Mouse (Mus musculus) mature B cell (primary cell): ENCODE data around the gene Pirb.

Experiments used
- in situ Hi-C: fragments of 300-500 bp; cut with MboI; formaldehyde crosslinking; loops from 2 replicates; pipeline ENCODE4 v1.14.3; 2019

Gene Pirb

DNA sequence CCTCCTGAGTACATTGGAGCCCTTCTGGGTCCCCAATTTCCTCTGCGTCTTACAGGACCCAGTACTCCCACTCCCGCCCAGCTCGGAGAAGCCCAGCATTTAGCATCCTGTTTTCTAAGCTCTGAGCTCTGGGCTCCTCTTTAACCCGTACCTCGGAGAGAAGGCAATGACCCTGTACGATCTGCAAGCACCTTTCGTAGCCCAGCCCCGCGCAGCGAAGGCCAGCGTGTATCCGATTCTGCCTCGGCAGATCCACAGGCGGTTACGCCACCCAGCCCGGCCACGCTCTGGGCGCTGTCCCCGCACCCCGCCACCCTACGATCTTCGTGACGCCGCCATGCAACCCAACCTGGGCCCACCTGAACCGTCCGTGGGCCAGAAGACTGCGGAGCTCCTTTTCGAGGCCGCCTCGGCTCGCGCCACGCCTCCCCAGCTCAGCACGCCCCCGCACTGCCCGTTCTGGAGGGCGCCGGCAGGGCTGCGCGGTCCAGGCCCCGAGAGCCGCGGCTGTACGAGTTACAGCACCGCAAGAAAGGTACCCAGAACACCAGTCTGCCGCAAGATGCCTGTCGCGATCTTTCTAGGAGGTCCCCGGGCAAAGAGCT is 27.7 kb downstream of the Pirb start, which contains the start of gene Tsen34:
Gene Tsen34 (plus strand): TSS at position 482 of the 605 bp plus-strand sequence.
- in situ Hi-C loops: no loop called here

DNA sequence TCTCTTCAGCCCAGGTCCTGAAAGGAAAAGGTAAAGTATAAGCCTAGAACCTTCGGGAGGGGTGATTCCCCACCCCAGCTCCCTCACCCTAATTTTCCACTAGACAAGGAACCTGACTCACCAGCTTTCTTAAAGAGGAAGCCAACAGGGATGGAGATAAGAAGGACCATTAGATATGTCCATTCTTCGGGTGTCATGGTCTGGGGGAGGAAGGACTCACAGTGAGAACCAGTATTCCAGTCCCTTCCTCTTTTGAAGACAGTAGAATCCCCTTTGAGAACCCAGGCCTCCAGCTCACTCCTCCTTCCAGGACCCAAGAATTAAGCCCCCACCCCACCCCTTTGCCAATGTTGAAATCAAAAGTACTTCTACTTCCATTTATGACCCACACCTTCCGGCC is 28.3 kb downstream of the Pirb start:
- in situ Hi-C loops: no loop called here

DNA sequence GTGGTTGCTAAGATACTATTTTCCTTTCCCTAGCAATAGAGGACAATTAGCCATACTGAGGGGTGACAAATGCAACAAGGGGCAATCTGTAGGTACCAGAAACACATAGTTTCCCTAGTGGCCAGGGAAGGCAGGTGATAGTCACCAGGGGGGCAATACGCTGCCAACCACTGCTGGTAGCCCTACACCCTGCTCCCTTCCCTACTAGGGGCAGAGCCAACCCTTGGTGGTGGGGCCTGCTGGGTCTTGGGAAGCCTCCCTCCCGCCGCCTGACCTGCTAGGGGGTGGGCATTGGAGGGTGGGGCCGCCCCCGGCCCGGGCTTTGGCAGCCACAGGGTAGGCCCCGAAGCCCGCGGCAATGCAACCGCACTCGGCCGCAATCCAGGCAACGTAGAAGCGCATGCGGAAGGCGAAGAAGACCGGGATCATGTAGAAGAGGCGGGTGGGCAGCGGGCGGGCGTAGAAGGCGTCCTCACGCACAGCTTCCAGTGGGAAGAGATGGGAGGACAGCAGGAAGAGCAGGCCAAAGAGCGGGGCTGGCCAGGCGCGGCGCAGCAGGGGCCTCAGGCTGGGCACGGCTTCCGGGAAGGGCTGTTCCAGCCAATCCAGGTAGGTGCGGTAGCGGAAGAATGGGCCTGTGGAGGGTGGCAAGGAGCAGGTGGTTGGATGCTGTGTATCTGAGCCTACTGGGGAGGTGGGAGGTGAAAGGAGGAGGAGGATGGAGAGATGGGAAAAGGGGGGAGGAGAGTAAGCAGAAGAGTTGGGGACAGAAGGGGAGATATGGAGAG is 34.6 kb downstream of the Pirb start:
- in situ Hi-C loops: no loop called here

DNA sequence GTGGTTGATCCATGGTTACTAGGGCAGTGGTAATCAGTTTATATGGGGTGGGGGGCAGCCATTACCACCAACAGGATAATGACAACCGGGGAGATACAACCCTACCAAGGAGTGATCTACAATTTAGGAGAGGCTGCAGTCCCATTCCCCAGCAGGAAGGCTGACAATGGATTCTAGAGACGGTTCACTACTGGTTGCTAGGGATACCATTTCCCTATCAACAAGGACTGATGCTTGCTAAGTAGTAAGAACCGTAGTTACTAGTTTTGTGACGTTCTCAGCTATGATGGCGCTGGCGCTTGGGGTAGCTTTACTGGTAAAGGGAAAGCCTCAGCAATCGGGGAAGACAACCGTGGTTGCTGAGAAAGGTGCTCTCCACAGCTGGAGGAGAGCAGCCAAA is 35.5 kb downstream of the Pirb start:
- in situ Hi-C loops: no loop called here

DNA sequence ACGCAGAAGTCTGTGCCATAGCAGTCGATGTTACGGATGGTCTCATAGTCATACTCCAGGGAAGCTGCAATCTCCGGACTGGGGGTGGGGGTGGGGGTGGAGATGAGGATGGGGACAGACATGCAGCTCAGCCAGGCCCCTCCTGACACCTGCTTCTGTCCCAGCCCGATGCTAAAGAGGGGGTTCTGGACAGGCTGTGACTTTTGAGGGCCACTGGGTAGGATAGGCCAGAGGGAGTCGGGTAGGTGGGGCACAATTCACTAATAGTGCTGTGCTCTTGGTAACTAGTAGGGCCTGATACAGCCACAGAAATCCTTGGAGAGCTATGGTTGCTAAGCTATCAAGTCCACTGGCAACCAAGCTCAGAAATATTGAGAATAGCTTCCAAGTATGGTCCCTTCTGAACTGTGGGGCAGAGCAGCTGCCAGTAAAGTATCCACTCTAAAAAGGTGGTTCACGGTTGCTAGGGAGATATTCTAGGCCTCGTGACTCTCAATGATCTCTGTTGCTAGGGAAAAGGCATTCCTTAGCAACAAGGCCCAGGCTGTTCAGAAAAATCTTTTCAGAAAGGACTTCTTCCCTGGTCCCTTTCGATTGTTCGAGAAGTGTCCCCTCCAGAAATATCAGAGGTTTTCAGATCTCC is 36.2 kb downstream of the Pirb start:
- in situ Hi-C loops: no loop called here

DNA sequence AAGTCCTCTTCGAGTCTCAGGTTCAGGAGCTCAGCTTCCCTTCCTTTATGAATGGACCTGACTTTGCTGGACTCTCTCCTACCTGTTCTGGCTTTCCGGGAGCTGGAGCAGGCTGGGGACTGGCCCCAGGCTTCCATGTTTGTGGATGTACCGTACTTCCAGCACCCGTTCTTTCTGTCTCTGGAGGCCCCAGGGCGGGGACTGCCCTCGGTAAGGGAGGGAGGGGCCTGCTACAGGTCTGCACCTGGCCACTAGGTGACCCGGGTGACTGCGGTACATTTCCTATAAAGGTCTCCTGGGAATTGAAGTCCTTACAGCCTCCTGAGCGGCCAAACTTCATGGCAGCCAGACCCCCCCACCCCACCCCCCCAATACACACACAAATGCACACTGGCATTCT is 42.8 kb downstream of the Pirb start, which contains the start of gene Tmc4:
Gene Tmc4 (minus strand): TSS at position 212 of the 400 bp plus-strand sequence.
- in situ Hi-C loops: loop anchor here (10.0 kb wide), 1 partner anchor 63 kb away; the partner anchor contains the start of genes Ndufa3 and Oscar

DNA sequence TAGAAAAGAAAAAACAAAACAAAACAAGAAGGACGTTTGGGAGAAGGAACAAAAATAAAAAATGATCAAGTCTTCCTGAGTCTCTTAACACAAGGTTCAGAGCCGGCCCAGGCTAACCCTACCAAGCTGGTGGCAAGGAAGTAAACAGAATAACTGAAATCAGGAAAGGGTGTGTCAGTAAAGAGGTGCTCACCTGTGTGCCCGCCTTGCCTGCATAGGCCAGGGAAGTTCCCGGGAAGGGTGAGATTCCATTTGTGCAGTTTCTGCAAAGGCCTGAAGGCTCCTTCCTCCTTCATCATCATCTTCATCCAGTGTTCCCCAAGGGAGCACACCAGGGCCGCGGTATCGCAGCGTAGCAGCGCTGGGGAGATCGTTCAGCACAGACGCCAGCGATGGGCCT is 43.8 kb downstream of the Pirb start:
- in situ Hi-C loops: loop anchor here (10.0 kb wide), 1 partner anchor 62 kb away; the partner anchor contains the start of genes Ndufa3 and Oscar

DNA sequence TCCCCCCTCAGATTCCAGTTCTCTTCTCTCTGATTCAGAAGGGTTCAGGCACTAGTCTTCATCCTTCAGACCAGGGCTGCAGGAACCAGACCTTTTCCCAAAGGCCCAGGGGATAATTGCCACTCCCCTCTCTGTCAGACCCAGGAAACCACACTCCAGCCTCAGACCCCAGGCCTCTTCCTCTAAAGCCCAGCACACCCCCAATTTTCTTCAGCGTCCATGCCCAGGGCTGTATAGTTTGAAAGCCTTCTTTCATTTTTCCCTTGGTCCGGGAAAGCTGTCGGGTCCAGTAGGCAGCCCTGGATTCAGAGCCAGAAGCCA is 45.0 kb downstream of the Pirb start:
- in situ Hi-C loops: loop anchor here (10.0 kb wide), 1 partner anchor 60 kb away; the partner anchor contains the start of genes Ndufa3 and Oscar

DNA sequence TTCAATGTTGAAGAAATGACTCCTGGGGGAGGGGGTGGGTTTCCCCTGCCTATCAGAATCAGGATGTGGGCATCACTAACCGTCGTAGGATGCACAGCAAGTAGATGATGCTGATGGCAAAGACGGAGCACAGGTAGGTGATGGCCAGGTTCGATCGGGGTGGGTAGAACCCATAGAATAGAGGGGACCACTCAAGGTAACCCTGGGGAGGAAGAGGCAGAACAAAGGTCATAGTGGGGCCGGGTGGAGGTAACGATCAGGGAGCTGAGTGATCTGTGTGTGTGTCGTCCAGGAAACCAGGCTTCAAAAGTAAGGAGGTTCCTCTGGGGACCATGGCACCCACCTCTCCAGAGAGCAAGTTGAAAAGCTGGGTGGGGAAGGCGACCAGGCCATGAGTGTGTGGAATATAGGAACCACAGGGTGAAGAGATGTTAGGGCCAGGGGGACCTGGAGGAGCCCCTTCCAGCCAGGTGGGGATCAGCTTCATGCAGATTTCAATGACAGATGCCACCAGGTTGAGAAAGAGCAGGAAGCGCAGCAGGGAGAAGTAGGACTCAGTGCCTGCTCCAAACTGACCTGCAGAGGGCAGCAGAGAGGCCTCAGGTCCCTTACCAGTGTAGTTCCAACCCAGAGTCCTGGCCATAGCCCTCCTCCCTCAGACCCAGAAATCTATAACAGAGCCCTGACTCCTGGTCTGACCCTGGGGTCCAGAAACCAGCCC is 45.5 kb downstream of the Pirb start:
- in situ Hi-C loops: loop anchor here (10.0 kb wide), 1 partner anchor 60 kb away; the partner anchor contains the start of genes Ndufa3 and Oscar

DNA sequence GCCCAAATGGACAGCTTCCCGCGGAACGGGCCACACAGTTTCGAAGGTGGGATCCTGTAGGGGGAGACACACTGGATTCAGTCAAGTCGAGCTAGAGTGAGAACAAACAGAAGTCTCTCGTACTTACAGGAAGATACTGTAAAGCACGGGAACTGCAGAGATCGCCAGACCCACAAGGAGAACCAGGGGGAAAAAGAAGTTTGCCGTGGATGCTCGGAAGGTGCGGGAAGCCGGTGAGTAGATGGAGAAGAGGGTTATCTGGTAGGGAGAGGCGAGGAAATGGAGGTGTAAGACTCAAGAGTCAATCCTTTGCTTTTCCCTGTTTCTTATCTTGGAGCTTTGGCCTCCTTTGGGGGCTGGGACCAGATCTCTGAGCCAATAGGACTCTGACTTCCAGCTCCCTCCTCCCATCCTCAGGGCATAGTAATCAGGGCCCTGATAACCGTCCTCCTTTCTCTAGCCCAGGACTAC is 53.2 kb downstream of the Pirb start:
- in situ Hi-C loops: no loop called here

DNA sequence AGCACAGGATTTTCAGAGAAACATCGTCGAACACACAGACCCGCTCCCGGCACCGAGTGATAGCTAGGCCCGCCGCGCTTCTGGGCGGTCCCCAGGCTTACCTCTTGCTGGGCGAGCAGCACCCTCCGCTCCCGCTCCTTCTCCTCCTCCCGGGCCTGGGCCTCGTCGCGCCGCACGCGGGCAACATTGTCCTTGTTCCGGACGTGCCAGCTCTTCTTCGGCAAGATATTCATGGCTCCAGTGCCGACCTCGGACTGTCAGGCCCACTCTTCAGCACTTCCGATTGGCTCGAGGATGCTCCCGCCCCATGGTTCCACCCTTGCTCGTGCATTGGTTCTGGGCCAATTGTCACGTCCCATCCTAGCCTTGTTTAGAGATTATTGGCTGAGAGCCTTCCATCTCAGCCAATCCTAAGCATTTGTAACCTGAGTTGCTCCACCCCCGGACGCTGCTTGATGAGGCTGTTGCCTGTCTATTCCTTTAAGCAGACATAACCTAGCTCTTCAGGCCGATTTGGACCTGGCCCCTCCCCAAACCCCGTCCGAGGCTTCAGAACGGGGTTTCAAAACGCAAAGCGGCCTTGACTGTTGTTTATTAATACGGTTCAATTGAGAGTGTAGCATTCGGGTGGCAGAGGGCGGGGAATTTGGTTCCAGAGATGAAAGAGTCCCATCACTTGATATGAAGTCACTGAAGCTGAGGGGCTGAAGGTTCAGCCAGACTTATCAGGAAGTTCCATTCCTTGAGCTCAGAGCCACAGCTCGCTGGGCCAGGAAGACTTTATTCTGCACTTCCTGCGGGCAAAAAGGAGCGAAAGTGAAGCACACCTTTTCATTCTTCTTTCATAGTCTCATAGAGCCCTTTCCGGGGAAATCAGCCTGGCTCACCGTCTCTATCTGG is 54.7 kb downstream of the Pirb start, which contains the start of gene Leng1:
Gene Leng1 (minus strand): TSS at position 626 of the 900 bp plus-strand sequence.
- in situ Hi-C loops: no loop called here

DNA sequence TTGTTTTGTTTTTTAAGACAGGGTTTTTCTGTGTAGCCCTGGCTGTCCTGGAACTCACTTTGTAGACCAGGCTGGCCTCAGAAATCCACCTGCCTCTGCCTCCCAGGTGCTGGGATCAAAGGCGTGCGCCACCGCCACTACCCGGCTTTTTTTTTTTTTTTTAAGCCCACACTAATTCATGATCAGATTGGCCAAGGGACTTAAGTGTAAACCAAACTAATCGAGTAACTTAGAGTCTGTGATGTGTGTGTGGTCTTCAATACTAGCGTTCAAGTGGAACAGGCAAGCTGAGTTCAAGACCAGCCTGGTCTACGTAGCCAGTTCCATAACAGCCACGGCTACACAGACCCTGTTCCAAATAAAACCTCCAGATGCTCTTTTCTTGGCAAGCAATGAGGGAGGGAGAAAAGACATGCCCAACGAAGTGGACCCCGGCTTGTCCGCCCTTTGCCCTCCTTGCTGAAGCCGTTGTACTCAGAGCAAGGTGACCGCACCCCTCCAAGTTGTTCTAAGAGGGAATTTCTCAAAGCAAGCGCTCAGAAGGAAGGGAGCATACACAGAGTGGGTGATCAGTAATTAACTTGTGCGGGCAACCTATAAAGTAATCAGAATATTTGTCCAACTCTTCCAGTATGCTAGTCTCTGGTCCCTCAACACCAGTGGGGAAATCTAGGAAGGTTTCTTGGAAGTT is 55.5 kb downstream of the Pirb start:
- in situ Hi-C loops: no loop called here
